Mouse (Mus musculus): Measurements from ENCODE around the gene Pias1.
"Not testable (repeated sequence)": the region's sequence is repeated elsewhere in the genome, so short reads cannot be mapped to it uniquely, and the experiment has no call there.

The Pias1 gene

GRCm38 (mm10) chr9:62944063-62944462 lies 43.7 kb downstream of the Pias1 start:
- DNase-seq (ENCODE audit: low spot score in 2 of 2), result no peak

GRCm38 (mm10) chr9:62940966-62941365 lies 46.8 kb downstream of the Pias1 start:
- DNase-seq (ENCODE audit: low spot score in 2 of 2), result no peak

GRCm38 (mm10) chr9:62935854-62936253 lies 51.9 kb downstream of the Pias1 start:
- no peak for DNase-seq (ENCODE audit: low spot score in 2 of 2)

- DNase-seq (ENCODE audit: low spot score in 2 of 2), result no peak
These were observed 52.9 kb downstream of the Pias1 start for GRCm38 (mm10) chr9:62934700-62935400.

GRCm38 (mm10) chr9:62932575-62933339 lies 55.0 kb downstream of the Pias1 start:
- no peak for DNase-seq (ENCODE audit: low spot score in 2 of 2)

GRCm38 (mm10) chr9:62924886-62925610 lies 62.7 kb downstream of the Pias1 start:
- DNase-seq (ENCODE audit: low spot score in 2 of 2), result no peak

GRCm38 (mm10) chr9:62920877-62921276 lies 66.8 kb downstream of the Pias1 start:
- DNase-seq (ENCODE audit: low spot score in 2 of 2), result no peak

- no peak for DNase-seq (ENCODE audit: low spot score in 2 of 2)
These were observed 70.7 kb downstream of the Pias1 start for GRCm38 (mm10) chr9:62917059-62917458.

- DNase-seq (ENCODE audit: low spot score in 2 of 2), result no peak
These were observed 74.2 kb downstream of the Pias1 start for GRCm38 (mm10) chr9:62913390-62914069.

GRCm38 (mm10) chr9:62905039-62905438 lies 82.7 kb downstream of the Pias1 start:
- no peak for DNase-seq (ENCODE audit: low spot score in 2 of 2)

- no peak for DNase-seq (ENCODE audit: low spot score in 2 of 2)
These were observed 83.9 kb downstream of the Pias1 start for GRCm38 (mm10) chr9:62903841-62904240.

- no peak for DNase-seq (ENCODE audit: low spot score in 2 of 2)
These were observed 86.0 kb downstream of the Pias1 start for GRCm38 (mm10) chr9:62901736-62902135.

GRCm38 (mm10) chr9:62894486-62894885 lies 93.2 kb downstream of the Pias1 start:
- no peak for DNase-seq (ENCODE audit: low spot score in 2 of 2)

- DNase-seq (ENCODE audit: low spot score in 2 of 2), result no peak
These were observed 105.9 kb downstream of the Pias1 start for GRCm38 (mm10) chr9:62881871-62882270.

- DNase-seq (ENCODE audit: low spot score in 2 of 2), result no peak
These were observed 109.9 kb downstream of the Pias1 start for GRCm38 (mm10) chr9:62877825-62878224.

- DNase-seq (ENCODE audit: low spot score in 2 of 2), result no peak
These were observed 110.6 kb downstream of the Pias1 start for GRCm38 (mm10) chr9:62876966-62877616.

- no peak for DNase-seq (ENCODE audit: low spot score in 2 of 2)
These were observed 117.0 kb downstream of the Pias1 start for GRCm38 (mm10) chr9:62870728-62871127.

- DNase-seq (ENCODE audit: low spot score in 2 of 2), result not testable (repeated sequence)
These were observed 118.5 kb downstream of the Pias1 start for GRCm38 (mm10) chr9:62869236-62869635.

- DNase-seq (ENCODE audit: low spot score in 2 of 2), result no peak
These were observed 126.9 kb downstream of the Pias1 start for GRCm38 (mm10) chr9:62860866-62861265.

GRCm38 (mm10) chr9:62860102-62860501 lies 127.6 kb downstream of the Pias1 start:
- not testable (repeated sequence) for DNase-seq (ENCODE audit: low spot score in 2 of 2)

- no peak for DNase-seq (ENCODE audit: low spot score in 2 of 2)
These were observed 129.3 kb downstream of the Pias1 start for GRCm38 (mm10) chr9:62858266-62859019.
